Mouse (Mus musculus): ENCODE measurements around the gene Gm9887.

- no peak for TF ChIP-seq CTCF (IDR thresholded peaks at IDR 0.05; ENCODE audit: low read depth, low read length)
- TF ChIP-seq POLR2A (IDR thresholded peaks at IDR 0.05; ENCODE audit: extremely low read depth, insufficient read depth, low read length): no peak
Measured at GRCm38 (mm10) chr12:69362388-69362787, 9.9 kb downstream of the Gm9887 start.

Data from liver, adult 2 months (tissue).